In genomic region chr3:90265932-90266741, GRCm38 (mm10) we compare ENCODE assay signal across 8 mouse cellular contexts. TPM values are rescaled to one million over a fixed set of nuclear protein-coding genes. Genes with fewer than 3 reads are reported as not detected.
A peak's percentile ranks its signal among the peaks of the same experiment; 100 is the strongest.
DNase-seq lines count a peak whose midpoint lies in the region; ATAC-seq and TF ChIP-seq lines count a peak whose summit lies in the region.

No protein-coding gene starts in this region.

- peak overlapping the region; percentile 98 for H3K27ac ChIP-seq in heart, embryonic 12.5 days (ENCODE audit: poor library complexity, severe bottlenecking)

- no peak for DNase-seq in frontal cortex, postnatal 14 days (ENCODE audit: low spot score in 2 of 2)
- peak; percentile 51 for DNase-seq in c-Kit-positive CD71-positive TER-119-positive erythroid progenitor cells, embryonic 14.5 days (ENCODE audit: low spot score)
- peak; percentile 31 for DNase-seq in liver
- DNase-seq in retina, embryonic 14.5 days (ENCODE audit: low spot score), result no peak
- DNase-seq in Muller cell, postnatal 12 days (ENCODE audit: inconsistent ontology term), result no peak

- peak overlapping the region; percentile 90 for H3K4me3 ChIP-seq in heart, embryonic 12.5 days
- H3K4me3 ChIP-seq in myocyte, result peak overlapping the region; percentile 55

- H3K9ac ChIP-seq in heart, embryonic 12.5 days, result peak overlapping the region; percentile 95

- peak overlapping the region; percentile 78 for H3K4me2 ChIP-seq in heart, embryonic 12.5 days
- H3K4me2 ChIP-seq in myocyte (ENCODE audit: low read depth), result peak overlapping the region; percentile 89

- H3K9me3 ChIP-seq in heart, embryonic 12.5 days (replicated peaks), result no peaks in the 10 kb centered on the region

- WGBS in heart, embryonic 12.5 days, result 12% methylated on average over 16 of the region's 16 CpGs

- H3K4me1 ChIP-seq in heart, embryonic 12.5 days (replicated peaks), result peaks cover 20% of the 10 kb centered on the region

- H3K36me3 ChIP-seq in heart, embryonic 12.5 days, result peaks cover 49% of the 10 kb centered on the region
- peaks cover 8% of the 10 kb centered on the region for H3K36me3 ChIP-seq in myocyte (ENCODE audit: control insufficient read depth, insufficient read depth)

- H3K79me2 ChIP-seq in myocyte (ENCODE audit: control insufficient read depth, insufficient read depth), result no peaks in the 10 kb centered on the region

- peak; percentile 14; the same call in 1 of the 2 replicates for ATAC-seq in frontal cortex, adult (ENCODE audit: low TSS enrichment)
- peak; percentile 19 for ATAC-seq in heart, embryonic 12.5 days (ENCODE audit: insufficient number of reproducible peaks, low FRiP score)

- peak overlapping the region; percentile 82 for H3ac ChIP-seq in myocyte (ENCODE audit: control insufficient read depth, insufficient read length)

- H3K27me3 ChIP-seq in heart, embryonic 12.5 days (replicated peaks), result no peaks in the 10 kb centered on the region
- no peaks in the 10 kb centered on the region for H3K27me3 ChIP-seq in myocyte (ENCODE audit: control insufficient read depth, insufficient read depth, insufficient read length)

- no peak for TF ChIP-seq POLR2A in myocyte (IDR thresholded peaks at IDR 0.05; ENCODE audit: insufficient read length, low read depth)

TF ChIP-seq in myocyte, 11 proteins besides CTCF, POLR2A, EP300 and RAD21:
- no peak for TF ChIP-seq USF1 (IDR thresholded peaks at IDR 0.05; ENCODE audit: low read depth)
- TF ChIP-seq SRF (IDR thresholded peaks at IDR 0.05; ENCODE audit: control insufficient read depth, insufficient read length, low read depth), result no peak
- no peak for TF ChIP-seq MYOD1 (IDR thresholded peaks at IDR 0.05; ENCODE audit: control insufficient read depth in 1 of 3, insufficient read length in 2 of 3, low read depth in 2 of 3)
- no peak for TF ChIP-seq POLR2AphosphoS2 (IDR thresholded peaks at IDR 0.05; ENCODE audit: insufficient read length, low read depth)
- no peak for TF ChIP-seq E2F4 (IDR thresholded peaks at IDR 0.05; ENCODE audit: insufficient read depth)
- no peak for TF ChIP-seq TCF3 (IDR thresholded peaks at IDR 0.05; ENCODE audit: insufficient read length, low read depth)
- no peak for TF ChIP-seq MAX (IDR thresholded peaks at IDR 0.05; ENCODE audit: low read depth)
- TF ChIP-seq MYOG (IDR thresholded peaks at IDR 0.05; ENCODE audit: control insufficient read depth in 1 of 3, insufficient read depth in 1 of 3, insufficient read length in 2 of 3, low read depth in 2 of 3), result no peak
- no peak for TF ChIP-seq CEBPB (IDR thresholded peaks at IDR 0.05; ENCODE audit: insufficient read depth, poor library complexity, severe bottlenecking)
- TF ChIP-seq REST (IDR thresholded peaks at IDR 0.05; ENCODE audit: insufficient read depth, insufficient read length), result no peak
- TF ChIP-seq TCF12 (IDR thresholded peaks at IDR 0.05; ENCODE audit: insufficient read depth, poor library complexity, severe bottlenecking), result no peak
TF ChIP-seq in myocyte: peak in this region for 0.

RNA-seq across cellular contexts. Expression of gene Dennd4b, which starts 1.2 kb away (rescaled TPM):
- 6.1 and 8.2 TPM in 2 replicates for polyA plus RNA-seq in heart, embryonic 12.5 days (2016; fragmentation: Nextera tagmentation; extraction: Ambion mirVana)
- 6.6 TPM for polyA plus RNA-seq in myocyte (2012; fragmentation: generic; extraction: Trizol)

RNA-seq across cellular contexts. Expression of gene Crtc2, which starts 12.2 kb away (rescaled TPM):
- 14.6 and 18.7 TPM in 2 replicates for polyA plus RNA-seq in heart, embryonic 12.5 days (2016; fragmentation: Nextera tagmentation; extraction: Ambion mirVana)
- polyA plus RNA-seq in myocyte (2012; fragmentation: generic; extraction: Trizol), result 19.9 TPM

RNA-seq across cellular contexts. Expression of gene Slc39a1, which starts 18.2 kb away (rescaled TPM):
- 63.5 and 67.8 TPM in 2 replicates for polyA plus RNA-seq in heart, embryonic 12.5 days (2016; fragmentation: Nextera tagmentation; extraction: Ambion mirVana)
- 111 TPM for polyA plus RNA-seq in myocyte (2012; fragmentation: generic; extraction: Trizol)

RNA-seq across cellular contexts. Expression of gene Creb3l4, which starts 22.8 kb away (rescaled TPM):
- polyA plus RNA-seq in heart, embryonic 12.5 days (2016; fragmentation: Nextera tagmentation; extraction: Ambion mirVana), result 2.3 TPM in 2 replicates
- 0.22 TPM for polyA plus RNA-seq in myocyte (2012; fragmentation: generic; extraction: Trizol)

RNA-seq across cellular contexts. Expression of gene Gatad2b, which starts 26.8 kb away (rescaled TPM):
- 8.5 and 10.0 TPM in 2 replicates for polyA plus RNA-seq in heart, embryonic 12.5 days (2016; fragmentation: Nextera tagmentation; extraction: Ambion mirVana)
- polyA plus RNA-seq in myocyte (2012; fragmentation: generic; extraction: Trizol), result 14.7 TPM

Comparison
In these comparisons a context has a peak if more than half of its experiments do, and no peak if none do; other contexts are left out.
1. DNase-seq: peak in c-Kit-positive CD71-positive TER-119-positive erythroid progenitor cells, embryonic 14.5 days (single experiment) and liver (single experiment); none in frontal cortex, postnatal 14 days (0 of 2), retina, embryonic 14.5 days (single experiment) and Muller cell, postnatal 12 days (single experiment).